Mouse (Mus musculus) natural killer cell, adult 2 months (primary cell): Measurements from ENCODE around the gene Gata2.
A peak's percentile ranks its signal among the peaks of the same experiment; 100 is the strongest.
"Not testable (repeated sequence)": the region's sequence is repeated elsewhere in the genome, so short reads cannot be mapped to it uniquely, and the experiment has no call there.

Experiments
- DNase-seq, 2 experiments: peaks; one replicate each; pipeline ENCODE4 v3.0.0; 2022; ENCODE audit warnings: low spot score in 2 of 2

Gene Gata2

GRCm38 (mm10) chr6:88193433-88194052, at the start of gene Gata2:
TSS of gene Gata2 (plus strand) at chr6:88193891.
- no peak for DNase-seq

DNA sequence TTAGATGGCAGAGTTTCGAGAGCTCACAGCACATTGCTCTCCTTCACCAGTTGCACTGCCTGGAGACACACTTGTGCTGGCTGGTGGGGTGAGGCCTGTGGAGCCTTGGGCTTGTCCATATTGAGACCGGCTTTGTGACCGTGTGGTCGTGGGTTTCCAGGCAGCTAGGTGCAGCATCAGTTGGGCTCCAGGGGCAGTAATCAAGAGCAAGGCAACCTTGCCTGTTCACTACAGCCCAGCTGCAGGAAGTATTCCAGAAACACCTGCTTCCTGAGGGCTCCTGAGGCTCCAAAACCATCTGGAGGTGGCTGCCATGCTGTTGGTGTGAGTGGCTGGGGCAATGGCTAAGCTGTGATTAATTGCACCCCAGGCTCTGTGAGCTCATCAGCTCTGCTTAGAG, 47.9 kb upstream of the Gata2 start:
- no peak for DNase-seq

- DNase-seq: no peak
Observed at GRCm38 (mm10) chr6:88146576-88146975, 47.1 kb upstream of the Gata2 start.

DNA sequence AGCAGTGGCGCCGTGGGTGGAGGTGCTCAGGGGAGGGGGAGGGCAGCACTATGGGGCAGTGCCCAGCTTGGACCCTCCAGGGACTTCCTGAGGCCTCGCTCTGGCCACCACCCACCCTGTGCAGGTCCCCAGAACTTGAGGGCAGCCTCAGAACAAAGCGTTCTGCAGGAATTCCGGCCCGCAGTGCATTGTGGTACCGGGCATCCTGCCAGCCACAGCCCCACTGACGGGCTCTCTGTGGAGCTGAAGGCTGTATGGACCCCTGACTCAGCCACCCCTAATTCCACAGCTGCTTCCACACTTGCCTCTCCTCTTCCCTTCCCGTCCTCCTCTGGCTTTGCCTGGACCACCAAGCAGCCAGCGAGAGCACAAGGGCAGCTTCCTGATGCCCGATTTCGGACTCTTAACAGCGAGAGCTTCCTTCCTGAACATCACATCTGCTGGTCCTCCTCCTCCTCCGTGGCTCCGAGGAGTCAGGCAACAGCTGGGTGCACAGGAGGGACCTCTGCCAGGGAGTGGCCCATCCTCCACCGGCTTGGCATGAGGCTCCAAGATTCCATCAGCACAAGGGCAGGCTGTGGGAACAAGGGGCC, 46.2 kb upstream of the Gata2 start:
- no peak for DNase-seq

GRCm38 (mm10) chr6:88151335-88151734, 42.4 kb upstream of the Gata2 start:
- DNase-seq: no peak

DNA sequence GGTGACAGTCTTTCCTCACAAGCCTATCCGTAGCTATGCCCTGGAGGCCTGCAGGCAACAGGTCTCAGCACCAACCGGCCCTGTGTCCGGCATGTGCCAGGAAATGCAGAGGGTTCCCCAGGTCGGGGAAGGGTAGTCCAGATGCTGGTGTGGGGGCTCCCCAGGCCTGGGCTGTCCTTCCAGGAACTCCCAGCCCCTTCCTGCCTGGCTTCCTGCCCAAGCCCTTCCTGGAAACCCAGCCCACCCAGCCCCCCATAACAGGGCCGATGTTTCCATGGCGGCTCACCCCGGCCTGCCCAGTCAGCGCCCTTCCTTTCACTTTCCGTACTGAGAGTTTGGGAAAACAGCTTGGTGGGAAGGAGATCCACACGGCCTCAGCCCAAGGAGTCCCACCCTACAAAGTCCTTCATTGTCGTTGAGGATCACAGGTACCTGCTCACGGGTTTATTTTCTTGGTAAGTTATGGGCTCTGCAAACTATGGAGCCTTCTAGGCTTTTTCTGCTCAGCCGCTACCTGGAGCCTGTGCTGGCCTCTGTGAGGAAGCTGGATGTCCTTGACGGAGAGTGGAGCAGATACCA, 41.5 kb upstream of the Gata2 start:
- DNase-seq: no peak

DNA sequence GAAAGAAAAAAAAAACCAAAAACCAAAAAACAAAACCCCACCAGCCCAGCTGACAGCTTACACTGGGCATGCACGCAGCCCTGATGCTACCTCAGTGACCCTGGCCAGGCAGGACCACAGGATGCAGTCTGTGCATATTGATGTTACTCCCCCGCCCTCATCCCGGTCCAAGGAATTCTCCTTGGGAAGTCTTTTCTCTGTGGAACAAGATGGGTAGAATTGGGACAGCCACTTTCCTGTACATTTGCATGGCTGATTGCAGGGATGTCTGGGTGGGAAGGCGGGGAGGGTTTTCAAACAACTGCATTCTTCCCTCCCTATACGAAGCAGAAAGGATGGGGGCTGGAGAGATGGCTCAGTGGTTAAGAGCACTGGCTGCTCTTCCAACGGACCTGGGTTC, 40.7 kb upstream of the Gata2 start:
- no peak for DNase-seq

DNA sequence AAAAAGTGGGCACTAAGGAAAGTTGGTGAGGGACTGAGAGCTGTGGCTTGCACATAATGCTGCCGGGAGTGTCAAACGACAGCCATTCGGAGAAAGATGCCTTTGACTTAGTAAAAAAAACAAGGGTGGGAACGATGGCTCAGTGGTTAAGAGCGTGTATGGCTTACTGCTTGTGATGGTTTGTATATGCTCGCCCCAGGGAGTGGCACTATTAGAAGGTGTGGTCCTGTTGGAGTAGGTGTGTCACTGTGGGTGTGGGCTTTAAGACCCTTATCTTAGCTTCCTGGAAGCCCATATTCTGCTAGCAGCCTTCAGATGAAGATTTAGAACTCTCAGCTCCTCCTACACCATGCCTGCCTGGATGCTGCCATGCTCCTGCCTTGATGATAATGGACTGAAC, 38.1 kb upstream of the Gata2 start:
- DNase-seq: not testable (repeated sequence)

DNA sequence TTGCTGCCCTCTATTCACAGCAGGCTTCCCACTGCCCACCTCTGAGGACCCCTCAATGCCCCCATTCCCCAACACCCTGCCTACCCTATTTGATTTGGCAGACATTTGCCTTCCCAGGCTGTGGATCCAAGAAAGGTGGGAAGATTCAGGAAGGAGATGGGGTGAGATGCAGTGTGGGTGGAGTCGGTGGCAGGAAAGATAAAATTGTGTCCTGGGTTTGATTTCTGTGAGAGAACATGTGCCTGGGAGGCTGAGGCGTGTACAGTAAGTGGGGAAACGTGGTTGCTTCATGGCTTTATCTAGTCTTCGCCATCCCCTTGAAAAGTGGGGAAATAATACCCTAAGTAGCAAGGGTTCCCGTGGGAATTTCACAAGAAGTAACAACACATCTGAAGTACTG, 34.9 kb upstream of the Gata2 start:
- DNase-seq: no peak

GRCm38 (mm10) chr6:88166054-88166453, 27.6 kb upstream of the Gata2 start:
- DNase-seq: peak in 1 of 2 experiments; percentile 21

DNA sequence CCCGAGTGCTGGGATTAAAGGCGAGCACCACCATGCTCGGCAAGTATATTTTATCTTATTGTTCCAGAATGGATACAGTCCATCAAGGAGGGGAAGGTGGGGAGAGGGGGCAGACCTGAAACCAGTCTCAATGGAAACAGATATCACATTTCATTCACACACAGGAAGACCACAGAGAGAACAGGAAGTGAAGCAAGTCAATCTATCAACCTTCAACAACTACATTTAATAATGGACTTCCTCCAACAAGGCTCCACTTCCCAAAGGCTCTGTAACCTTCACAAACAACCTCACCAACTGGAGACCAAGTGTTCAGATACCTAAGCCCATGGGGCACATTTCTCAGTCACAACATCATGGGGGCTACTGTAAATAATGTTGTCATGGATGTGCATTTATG, 19.5 kb upstream of the Gata2 start:
- DNase-seq: no peak

DNA sequence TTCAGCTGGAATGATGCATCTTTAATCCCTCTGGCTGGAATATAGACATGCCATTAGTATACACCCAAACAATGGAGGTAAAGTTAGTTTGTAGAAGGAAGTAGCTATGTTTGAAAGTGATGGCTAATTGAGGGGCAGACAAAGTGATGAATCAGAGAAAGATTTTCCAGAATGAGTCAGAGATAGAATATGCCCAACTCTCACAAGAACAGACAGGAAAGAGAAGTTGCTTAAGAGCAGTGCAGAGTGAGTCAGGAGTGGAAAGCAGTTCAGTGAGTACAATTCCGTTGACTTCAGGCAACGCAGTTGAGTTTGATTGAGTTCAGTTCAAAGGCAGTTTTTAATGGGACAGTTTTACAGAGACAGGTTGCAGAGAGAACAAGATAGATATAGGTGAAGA, 19.0 kb upstream of the Gata2 start:
- no peak for DNase-seq

DNA sequence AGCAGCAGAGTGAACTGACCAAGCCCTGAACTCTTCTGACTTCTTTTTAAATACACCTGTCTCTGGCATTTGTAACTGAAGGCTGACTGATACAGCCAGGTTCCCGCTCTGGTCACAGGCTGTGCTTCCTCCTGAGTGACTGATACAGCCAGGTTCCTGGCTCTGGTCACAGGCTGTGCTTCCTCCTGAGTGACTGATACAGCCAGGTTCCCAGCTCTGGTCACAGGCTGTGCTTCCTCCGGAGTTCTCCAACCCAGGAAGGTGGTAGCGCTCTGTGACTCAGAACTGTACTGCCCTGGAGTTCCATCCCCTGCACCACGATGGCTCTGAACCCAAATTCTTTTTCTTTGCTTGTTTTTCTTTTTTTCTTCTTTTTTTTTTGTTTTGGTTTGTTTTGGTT, 9.0 kb upstream of the Gata2 start:
- DNase-seq: no peak

DNA sequence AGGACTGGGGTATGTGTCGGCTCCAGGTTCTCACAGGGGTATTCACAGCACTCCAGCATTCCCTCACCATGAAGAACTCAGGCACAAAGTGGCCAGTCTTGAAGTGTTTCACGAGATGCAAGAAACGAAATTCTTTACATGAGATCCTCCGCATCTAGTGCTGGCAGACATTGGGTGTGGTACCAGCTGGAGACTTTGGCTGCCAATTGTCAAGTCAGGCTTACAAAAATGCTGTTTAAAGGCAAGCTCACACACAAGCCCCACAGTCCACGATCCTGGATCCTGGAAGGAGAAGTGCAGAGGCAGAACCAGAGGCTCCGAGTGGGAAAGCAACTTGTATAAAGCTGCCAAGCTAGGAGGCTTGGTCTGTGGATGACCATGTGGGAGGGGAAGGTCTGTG, 5.5 kb upstream of the Gata2 start:
- no peak for DNase-seq

DNA sequence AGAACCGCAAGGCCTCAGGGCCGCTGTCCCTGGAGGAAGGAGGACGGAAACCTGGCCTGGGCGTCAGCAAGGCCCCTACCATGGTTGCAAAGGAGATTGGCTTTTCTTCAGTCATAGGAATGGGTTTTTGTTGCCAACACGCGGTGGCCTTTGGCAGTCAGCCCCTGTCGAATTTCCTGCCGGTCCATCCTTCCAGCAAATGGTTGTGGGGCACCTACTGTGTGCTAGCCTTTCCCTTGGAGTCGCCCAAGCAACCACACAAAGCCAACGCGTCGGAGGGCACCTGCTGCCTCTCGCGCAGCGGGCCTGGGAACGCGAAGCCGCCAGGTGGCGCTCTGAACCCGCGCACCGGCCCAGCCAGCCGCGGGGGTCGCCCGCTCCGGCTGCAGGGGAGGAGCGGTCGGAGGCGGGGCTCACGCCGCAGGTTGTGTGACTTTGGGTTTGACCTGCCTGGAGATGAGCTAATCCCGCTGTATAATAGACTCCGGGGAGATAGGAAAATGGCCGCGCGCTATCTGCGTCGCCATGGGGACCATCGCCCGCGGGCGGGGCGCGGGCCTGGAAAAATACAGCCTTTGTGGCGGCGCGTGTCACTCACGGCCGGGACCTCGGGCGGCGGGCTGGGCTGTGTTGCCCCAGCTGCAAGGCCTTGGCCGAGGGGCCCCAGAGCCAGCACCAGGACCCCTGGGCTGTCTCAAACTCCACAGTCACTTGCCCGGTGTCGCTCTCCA, 4.2 kb upstream of the Gata2 start:
- peak; percentile 25 to 44 for DNase-seq

DNA sequence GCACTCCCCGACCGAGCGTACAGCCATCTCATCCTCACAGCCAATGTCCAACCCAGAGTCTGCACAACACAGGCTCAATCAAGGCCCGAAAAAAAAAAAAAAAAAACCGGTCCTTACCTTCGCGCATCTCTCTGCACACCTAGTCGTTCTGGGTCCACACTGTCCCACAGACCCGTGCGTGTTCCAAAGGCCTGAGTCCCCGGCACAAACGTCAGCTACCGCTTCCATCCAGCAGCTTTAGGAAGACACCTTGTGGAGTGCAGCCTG, 3.7 kb upstream of the Gata2 start:
- DNase-seq: no peak

- no peak for DNase-seq
Observed at GRCm38 (mm10) chr6:88190310-88191023, 3.2 kb upstream of the Gata2 start.

DNA sequence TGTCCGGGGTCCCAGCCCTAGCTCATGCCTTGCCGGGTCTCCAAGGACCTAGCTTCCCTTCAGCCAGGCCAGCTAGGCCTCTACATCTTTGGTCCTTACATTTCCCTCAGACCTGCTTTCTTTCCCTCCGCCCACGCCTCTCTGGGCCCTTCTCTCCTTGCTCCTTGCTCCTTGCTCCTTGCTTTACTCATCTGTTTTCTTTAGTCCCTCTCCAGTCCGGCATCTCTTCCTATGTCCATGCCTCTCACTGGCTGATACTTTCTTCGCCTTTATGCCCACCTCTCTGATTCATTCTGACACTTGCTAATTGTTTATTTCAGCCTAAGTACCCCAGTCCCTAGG, 2.7 kb upstream of the Gata2 start:
- DNase-seq: no peak

DNA sequence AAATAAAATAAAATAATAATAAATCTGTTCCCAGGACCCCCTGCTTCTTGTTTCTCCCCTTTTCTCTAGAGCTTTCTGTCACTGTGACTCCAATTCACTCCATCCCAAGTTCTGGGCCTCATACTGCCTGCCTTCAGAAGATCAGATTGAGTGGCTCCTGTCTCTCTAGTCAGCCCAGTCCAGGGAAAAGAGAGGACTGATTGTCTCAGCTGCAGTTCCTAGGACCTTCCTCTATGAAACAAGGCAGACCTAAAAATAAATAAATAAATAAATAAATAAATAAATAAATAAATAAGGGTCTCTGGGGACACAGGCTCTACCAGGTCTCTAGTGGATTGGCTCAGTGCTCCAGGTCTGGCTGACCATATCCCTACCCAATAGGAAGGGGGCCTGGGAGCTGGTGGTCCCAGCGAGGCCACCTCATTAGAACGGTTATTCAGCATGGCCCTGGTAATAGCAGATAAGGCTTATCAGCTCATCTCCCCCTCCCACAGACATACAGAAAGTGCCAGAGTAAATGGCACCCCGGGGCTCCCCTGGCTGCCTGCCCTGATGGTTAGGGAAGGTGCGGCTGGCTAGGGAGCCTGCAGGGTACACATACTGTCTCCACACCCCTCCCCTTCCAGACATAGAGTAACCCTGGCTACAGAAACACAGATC, 2.1 kb upstream of the Gata2 start:
- DNase-seq: no peak

- DNase-seq: no peak
Observed at GRCm38 (mm10) chr6:88192756-88193155, 935 bp upstream of the Gata2 start.

GRCm38 (mm10) chr6:88194053-88194977, 624 bp downstream of the Gata2 start:
- no peak for DNase-seq
